ENCODE assay signal across 16 mouse cellular contexts in genomic region chr12:104557307-104557706, GRCm38 (mm10).
DNase-seq lines count a peak whose midpoint lies in the region; ATAC-seq lines count a peak whose summit lies in the region.
"Had no signal": no experiment of that assay in that cellular context is flagged by ENCODE, and none has a peak within 500 bp of the region (broad histone marks: within the 10 kb centered on the region; RNA-seq: fewer than 3 reads in every experiment).

No protein-coding gene starts in this region.

- H3K4me2 ChIP-seq in embryonic facial prominence, embryonic 13.5 days, result no peak overlapping the region
- no peak overlapping the region for H3K4me2 ChIP-seq in kidney, embryonic 16.5 days (replicated peaks; ENCODE audit: low read depth, low read length)
- H3K4me2 ChIP-seq: forebrain, embryonic 12.5 days; midbrain, embryonic 12.5 days; neural tube, embryonic 12.5 days had no signal

- DNase-seq in heart, adult 11 months, result peak; percentile 84
- DNase-seq in heart, postnatal 4 days, result no peak
- DNase-seq in adipocyte (ENCODE audit: low spot score), result peak; percentile 26
- DNase-seq in cerebellum, adult 9-11 months, result peak; percentile 34
- DNase-seq in frontal cortex, postnatal 36 days (ENCODE audit: low spot score in 2 of 2), result no peak
- DNase-seq: B cell, adult 2 months; embryo, embryonic 11 days; kidney, adult 11 months; liver, postnatal 0 days; thymus, postnatal 36 days had no signal

- H3K4me1 ChIP-seq in embryonic facial prominence, embryonic 13.5 days, result peaks cover 61% of the 10 kb centered on the region
- H3K4me1 ChIP-seq in kidney, embryonic 16.5 days (ENCODE audit: insufficient read depth, low read length), result peaks cover 11% of the 10 kb centered on the region
- H3K4me1 ChIP-seq: neural tube, embryonic 12.5 days had no signal

- no peak overlapping the region for H3K9ac ChIP-seq in embryonic facial prominence, embryonic 13.5 days
- no peak overlapping the region for H3K9ac ChIP-seq in kidney, embryonic 16.5 days (replicated peaks; ENCODE audit: low read length)
- H3K9ac ChIP-seq: forebrain, embryonic 12.5 days; liver, postnatal 0 days; midbrain, embryonic 12.5 days; neural tube, embryonic 12.5 days had no signal

- no peaks in the 10 kb centered on the region for H3K9me3 ChIP-seq in embryonic facial prominence, embryonic 13.5 days
- no peaks in the 10 kb centered on the region for H3K9me3 ChIP-seq in kidney, embryonic 16.5 days (ENCODE audit: low read length)
- H3K9me3 ChIP-seq: forebrain, embryonic 12.5 days; midbrain, embryonic 12.5 days; neural tube, embryonic 12.5 days had no signal

- 44% methylated on average over 10 of the region's 10 CpGs for WGBS in embryonic facial prominence, embryonic 13.5 days
- 54% methylated on average over 10 of the region's 10 CpGs for WGBS in kidney, embryonic 16.5 days

- H3K27ac ChIP-seq in embryonic facial prominence, embryonic 13.5 days, result peak overlapping the region; percentile 51; the same call in 1 of the 2 replicates
- no peak overlapping the region for H3K27ac ChIP-seq in kidney, embryonic 16.5 days (ENCODE audit: low read length)
- H3K27ac ChIP-seq: forebrain, embryonic 12.5 days; kidney, postnatal 0 days; midbrain, embryonic 12.5 days; neural tube, embryonic 12.5 days had no signal

- no peak overlapping the region for H3K4me3 ChIP-seq in embryonic facial prominence, embryonic 13.5 days
- H3K4me3 ChIP-seq in kidney, embryonic 16.5 days (ENCODE audit: low read length), result no peak overlapping the region
- H3K4me3 ChIP-seq: forebrain, embryonic 12.5 days; midbrain, embryonic 12.5 days; neural tube, embryonic 12.5 days had no signal

- H3K27me3 ChIP-seq in embryonic facial prominence, embryonic 13.5 days, result no peaks in the 10 kb centered on the region
- H3K27me3 ChIP-seq in kidney, embryonic 16.5 days (ENCODE audit: insufficient read depth, low read length), result no peaks in the 10 kb centered on the region; the same call in 1 of the 2 replicates
- H3K27me3 ChIP-seq: neural tube, embryonic 12.5 days had no signal

- H3K36me3 ChIP-seq in embryonic facial prominence, embryonic 13.5 days, result no peaks in the 10 kb centered on the region
- H3K36me3 ChIP-seq in kidney, embryonic 16.5 days (ENCODE audit: insufficient read depth, low read length), result no peaks in the 10 kb centered on the region
- H3K36me3 ChIP-seq: forebrain, embryonic 12.5 days; midbrain, embryonic 12.5 days; neural tube, embryonic 12.5 days had no signal

- ATAC-seq in embryonic facial prominence, embryonic 13.5 days (ENCODE audit: insufficient number of reproducible peaks, insufficient read depth, low FRiP score, low TSS enrichment, low read depth), result no peak
- no peak for ATAC-seq in kidney, embryonic 16.5 days (ENCODE audit: low FRiP score, low TSS enrichment)
- ATAC-seq: liver, postnatal 0 days had no signal

Comparison
In these comparisons a context has a peak if more than half of its experiments do, and no peak if none do; other contexts are left out.
1. DNase-seq: peak in heart, adult 11 months (single experiment), adipocyte (single experiment) and cerebellum, adult 9-11 months (single experiment); none in heart, postnatal 4 days (single experiment) and frontal cortex, postnatal 36 days (0 of 2).